Mouse (Mus musculus) hindbrain, embryonic 14.5 days (tissue): ENCODE results near the gene Gm6020. TPM values are rescaled to one million over a fixed set of nuclear protein-coding genes. Genes with fewer than 3 reads are reported as not detected.
A peak's percentile ranks its signal among the peaks of the same experiment; 100 is the strongest.
"Not testable (repeated sequence)": the region's sequence is repeated elsewhere in the genome, so short reads cannot be mapped to it uniquely, and the experiment has no call there.

Experiments used
- ATAC-seq: fragments of 200-750 bp; cut with Nextera tagmentation; 2 replicates; pipeline ENCODE4 v1.8.0; 2017; ENCODE audit warnings: moderate number of reproducible peaks, mild to moderate bottlenecking, moderate TSS enrichment, moderate library complexity; ENCODE audit not compliant: low FRiP score
- DNase-seq: peaks from one replicate; pipeline ENCODE4 v3.0.0-alpha.2; 2015; ENCODE audit warnings: low spot score
- H3K27ac ChIP-seq: fragments of 300-500 bp; sonication (generic); 2 replicates; pipeline ENCODE4 v1.5.1; 2014; ENCODE audit warnings: mild to moderate bottlenecking, moderate library complexity
- H3K27me3 ChIP-seq: fragments of 300-500 bp; sonication (generic); 2 replicates; pipeline ENCODE4 v1.6.1; 2014; ENCODE audit warnings: mild to moderate bottlenecking, low read length, mixed read lengths; ENCODE audit not compliant: control insufficient read depth, insufficient read depth
- H3K36me3 ChIP-seq: fragments of 300-500 bp; sonication (generic); replicated peaks from 2 replicates; pipeline ENCODE4 v1.6.1; 2014; ENCODE audit not compliant: control insufficient read depth, insufficient read depth
- H3K4me1 ChIP-seq: fragments of 300-500 bp; sonication (generic); replicated peaks from 2 replicates; pipeline ENCODE4 v1.6.1; 2014; ENCODE audit warnings: antibody characterized with exemption, low read length, mixed read lengths; ENCODE audit not compliant: control insufficient read depth, insufficient read depth
- H3K4me2 ChIP-seq: fragments of 300-500 bp; sonication (generic); replicated peaks from 2 replicates; pipeline ENCODE4 v1.6.1; 2014; ENCODE audit warnings: mild to moderate bottlenecking, moderate library complexity
- H3K4me3 ChIP-seq: fragments of 300-500 bp; sonication (generic); replicated peaks from 2 replicates; pipeline ENCODE4 v1.5.1; 2014; ENCODE audit warnings: mild to moderate bottlenecking, low read length
- H3K9ac ChIP-seq: fragments of 300-500 bp; sonication (generic); 2 replicates; pipeline ENCODE4 v1.6.1; 2014
- H3K9me3 ChIP-seq: fragments of 300-500 bp; sonication (generic); 2 replicates; pipeline ENCODE4 v1.6.1; 2016; ENCODE audit warnings: low read length; ENCODE audit not compliant: control insufficient read depth
- WGBS: fragments of 180-500 bp; shearing (Covaris S2); extraction: QIAGEN DNeasy Blood & Tissue Kit; methylation state at CpG from one replicate; pipeline ENCODE4 v1.1.7; 2014; 5-methylcytosine and 5-hydroxymethylcytosine counted together
- polyA plus RNA-seq: library from polyadenylated mRNA; unstranded; fragments of >200 nt; fragmentation: Nextera tagmentation; extraction: Ambion mirVana; gene quantifications from 2 replicates; pipeline ENCODE4 v1.2.1, GENCODE M21; 2014

Gm6020 gene
- polyA plus RNA-seq, 1 experiment from 2014 or later: not detected

- not testable (repeated sequence) for H3K36me3 ChIP-seq, H3K9me3 ChIP-seq, H3K27me3 ChIP-seq, H3K4me3 ChIP-seq, H3K9ac ChIP-seq, H3K4me1 ChIP-seq, ATAC-seq, H3K27ac ChIP-seq, DNase-seq, H3K4me2 ChIP-seq
- 88% methylated on average over 6 of the region's 6 CpGs for WGBS
These were observed 23.8 kb downstream of the Gm6020 start for GRCm38 (mm10) chr19:61207506-61207905.

GRCm38 (mm10) chr19:61223706-61224328 is 40.1 kb downstream of the Gm6020 start:
- Histone ChIP-seq H3K4me1 (no peaks in the 10 kb centered on the region), H3K9ac (no peak overlapping the region), H3K27ac (no peak overlapping the region), H3K4me3 (no peak overlapping the region), H3K9me3 (no peaks in the 10 kb centered on the region), H3K27me3 (no peaks in the 10 kb centered on the region), H3K36me3 (no peaks in the 10 kb centered on the region), H3K4me2 (no peak overlapping the region)
- ATAC-seq: no peak
- WGBS: 90% methylated on average over 6 of the region's 6 CpGs
- no peak for DNase-seq

GRCm38 (mm10) chr19:61224678-61225525 is 41.2 kb downstream of the Gm6020 start:
- Histone ChIP-seq H3K4me1 (no peaks in the 10 kb centered on the region), H3K4me3 (peak overlapping the region; percentile 67), H3K36me3 (no peaks in the 10 kb centered on the region), H3K9ac (peak overlapping the region; percentile 61), H3K9me3 (no peaks in the 10 kb centered on the region), H3K27me3 (no peaks in the 10 kb centered on the region), H3K4me2 (peak overlapping the region; percentile 64), H3K27ac (peak overlapping the region; percentile 47; the same call in 1 of the 2 replicates)
- ATAC-seq: peak; percentile 7
- no peak for DNase-seq
- WGBS: 32% methylated on average over 53 of the region's 53 CpGs

- ATAC-seq (peak; percentile 54), DNase-seq (peak; percentile 90)
- H3K27me3 ChIP-seq: no peaks in the 10 kb centered on the region
- no peaks in the 10 kb centered on the region for H3K36me3 ChIP-seq
- peak overlapping the region; percentile 61 for H3K9ac ChIP-seq
- H3K4me2 ChIP-seq: peak overlapping the region; percentile 64
- peak overlapping the region; percentile 67 for H3K4me3 ChIP-seq
- H3K4me1 ChIP-seq: no peaks in the 10 kb centered on the region
- H3K9me3 ChIP-seq: no peaks in the 10 kb centered on the region
- 9% methylated on average over 68 of the region's 70 CpGs for WGBS
- peak overlapping the region; percentile 95 for H3K27ac ChIP-seq
These were observed 42.1 kb downstream of the Gm6020 start for GRCm38 (mm10) chr19:61225526-61226400.

DNA sequence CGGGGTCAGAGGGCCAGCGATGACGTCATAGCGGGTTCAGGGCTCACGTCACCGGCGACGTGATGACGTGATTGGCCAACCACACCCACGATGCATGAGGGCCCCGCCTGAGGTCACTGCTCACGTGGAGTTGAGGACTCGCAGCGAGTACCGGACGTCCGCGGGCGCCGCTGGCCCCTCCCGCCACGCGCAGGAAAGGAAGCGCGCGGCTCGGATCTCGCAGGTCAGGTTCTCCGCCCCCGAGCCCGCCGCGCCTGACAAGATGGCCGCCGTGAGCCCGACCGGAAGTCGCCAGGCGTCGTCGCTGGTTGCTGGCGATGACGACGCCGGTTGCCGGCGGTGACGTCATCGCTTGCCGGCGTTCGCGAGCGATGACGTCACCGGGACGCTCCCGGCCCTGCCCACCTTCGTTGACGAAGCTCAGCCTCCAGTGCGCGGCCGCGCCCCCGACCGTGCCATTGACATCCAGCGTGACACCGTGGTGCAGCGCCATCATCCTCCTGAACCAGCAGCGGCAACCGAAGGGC is 42.8 kb downstream of the Gm6020 start:
- no peaks in the 10 kb centered on the region for H3K36me3 ChIP-seq
- H3K9ac ChIP-seq: peak overlapping the region; percentile 61
- DNase-seq (peak; percentile 87), ATAC-seq (peak; percentile 56)
- H3K27ac ChIP-seq: peak overlapping the region; percentile 95
- H3K27me3 ChIP-seq: no peaks in the 10 kb centered on the region
- peak overlapping the region; percentile 67 for H3K4me3 ChIP-seq
- H3K4me2 ChIP-seq: peak overlapping the region; percentile 64
- 3% methylated on average over 70 of the region's 71 CpGs for WGBS
- H3K4me1 ChIP-seq: no peaks in the 10 kb centered on the region
- no peaks in the 10 kb centered on the region for H3K9me3 ChIP-seq

DNA sequence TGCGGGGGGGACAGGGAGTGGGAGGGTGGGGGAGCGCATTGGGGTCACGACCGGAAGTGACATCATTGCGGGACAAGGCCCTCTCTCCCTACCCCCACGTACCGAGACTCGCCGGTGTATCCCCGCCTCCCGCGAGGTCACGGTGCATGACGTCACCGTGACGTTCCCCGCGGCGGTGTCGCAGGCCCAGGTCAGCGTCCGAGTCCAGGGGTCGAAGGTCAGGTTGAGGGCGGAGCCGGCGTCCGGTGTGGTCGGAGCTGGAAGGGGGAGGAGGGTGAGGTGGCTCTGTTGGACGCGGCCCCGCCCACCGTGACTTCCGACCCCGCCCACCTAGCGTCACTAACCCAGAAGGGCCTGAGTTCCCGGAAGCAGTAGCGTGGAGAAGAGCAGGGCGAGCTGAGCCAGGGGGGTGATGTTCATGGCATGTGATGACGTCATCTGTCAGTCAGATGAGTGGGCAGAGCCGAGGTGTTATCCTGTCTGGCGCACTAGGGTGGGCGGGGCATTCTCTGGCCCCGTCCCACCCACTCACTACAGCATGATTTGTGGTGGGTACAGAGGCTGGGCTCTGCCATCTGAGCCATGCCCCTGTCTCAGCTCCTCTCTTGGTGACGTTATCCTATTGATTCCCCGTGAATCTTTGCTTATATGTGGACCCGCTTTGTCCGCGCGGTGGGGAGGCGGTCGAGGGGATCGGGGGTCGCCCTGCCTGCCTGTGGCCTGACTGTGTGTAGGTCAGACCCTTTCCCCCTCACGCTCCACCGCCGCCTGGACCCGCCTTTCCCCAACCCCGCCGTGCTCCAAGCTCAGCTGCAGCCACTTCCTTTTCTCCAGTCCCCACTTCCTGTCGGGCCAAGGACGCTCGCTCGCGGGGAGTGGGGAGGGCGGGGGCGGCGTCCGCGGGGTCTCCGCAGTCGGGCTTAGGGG is 43.5 kb downstream of the Gm6020 start:
- H3K27me3 ChIP-seq: no peaks in the 10 kb centered on the region
- no peaks in the 10 kb centered on the region for H3K9me3 ChIP-seq
- no peaks in the 10 kb centered on the region for H3K36me3 ChIP-seq
- H3K4me1 ChIP-seq: no peaks in the 10 kb centered on the region
- peak overlapping the region; percentile 95 for H3K27ac ChIP-seq
- peak; percentile 90 for ATAC-seq
- H3K9ac ChIP-seq: peak overlapping the region; percentile 61
- DNase-seq: peak; percentile 88
- H3K4me3 ChIP-seq: peak overlapping the region; percentile 67
- peak overlapping the region; percentile 64 for H3K4me2 ChIP-seq
- WGBS: 3% methylated on average over 71 of the region's 71 CpGs

DNA sequence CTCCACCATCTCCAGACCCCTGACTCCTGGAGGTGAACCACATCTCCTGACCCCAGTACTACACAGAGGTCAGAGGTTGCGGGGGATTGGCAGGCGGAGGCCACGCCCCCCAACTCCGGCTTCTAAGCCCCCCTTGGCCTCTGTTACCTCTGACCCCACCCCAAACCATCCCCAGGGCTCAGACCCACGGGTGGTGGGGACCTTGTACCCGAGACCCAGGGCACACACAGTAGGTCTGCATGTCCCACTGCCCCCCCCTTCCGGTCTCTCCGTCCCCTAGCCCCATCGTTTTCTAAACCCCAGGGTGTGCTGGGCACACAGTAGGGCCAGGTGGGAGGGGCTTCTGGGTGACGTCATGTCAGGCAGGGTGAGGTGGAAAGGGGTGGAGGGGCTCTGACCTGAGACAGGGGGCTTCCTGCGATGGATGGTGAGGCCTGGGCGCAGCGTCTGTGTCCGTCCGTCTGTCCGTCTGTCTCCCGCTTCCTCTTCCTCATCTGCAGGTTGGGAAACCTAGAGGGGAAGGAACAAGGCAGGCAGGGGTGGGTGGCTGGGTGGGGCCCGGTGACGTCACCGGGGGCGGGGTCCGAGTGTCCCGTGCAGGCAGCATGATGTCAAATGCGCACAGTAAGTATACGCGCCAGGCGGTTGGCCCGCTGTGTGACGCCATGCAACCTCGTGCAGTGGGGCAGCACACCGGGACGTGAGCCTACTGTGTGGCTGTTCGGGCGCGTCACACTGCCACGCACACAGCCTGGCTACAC is 44.4 kb downstream of the Gm6020 start, which contains the start of gene Csf2ra:
Gene Csf2ra (minus strand): TSS at position 489 of the 761 bp plus-strand sequence.
- 60% methylated on average over 36 of the region's 36 CpGs for WGBS
- H3K27me3 ChIP-seq: no peaks in the 10 kb centered on the region
- DNase-seq (no peak), ATAC-seq (no peak)
- peak within 1 kb of the TSS; percentile 95 for H3K27ac ChIP-seq
- H3K9ac ChIP-seq: peak within 1 kb of the TSS; percentile 61
- peak within 1 kb of the TSS; percentile 64 for H3K4me2 ChIP-seq
- H3K4me1 ChIP-seq: no peaks in the 10 kb centered on the region
- H3K9me3 ChIP-seq: no peaks in the 10 kb centered on the region
- peak within 1 kb of the TSS; percentile 67 for H3K4me3 ChIP-seq
- H3K36me3 ChIP-seq: no peaks in the 10 kb centered on the region
